Comparison of ENCODE assay signal across 19 mouse cellular contexts in genomic region chr6:79408955-79409354, GRCm38 (mm10).
DNase-seq lines count a peak whose midpoint lies in the region; ATAC-seq and TF ChIP-seq lines count a peak whose summit lies in the region.
"Had no signal": no experiment of that assay in that cellular context is flagged by ENCODE, and none has a peak within 500 bp of the region (broad histone marks: within the 10 kb centered on the region; RNA-seq: fewer than 3 reads in every experiment).

No protein-coding gene starts in this region.

- H3K9me3 ChIP-seq in lung, embryonic 14.5 days (ENCODE audit: low read depth, low read length): no peaks in the 10 kb centered on the region
- no peaks in the 10 kb centered on the region for H3K9me3 ChIP-seq in lung, postnatal 0 days (ENCODE audit: low read length)
- no peaks in the 10 kb centered on the region for H3K9me3 ChIP-seq in intestine, embryonic 16.5 days (ENCODE audit: control insufficient read depth, low read length)
- H3K9me3 ChIP-seq in embryonic facial prominence, embryonic 10.5 days: no peaks in the 10 kb centered on the region
- H3K9me3 ChIP-seq: embryonic facial prominence, embryonic 12.5 days; forebrain, embryonic 13.5 days; forebrain, embryonic 15.5 days had no signal

- TF ChIP-seq EP300 in lung, postnatal 0 days (IDR thresholded peaks at IDR 0.05): no peak

- no peak for ATAC-seq in lung, embryonic 14.5 days (ENCODE audit: insufficient read depth)
- ATAC-seq in lung, postnatal 0 days: no peak
- ATAC-seq in intestine, embryonic 16.5 days: peak; percentile 77
- ATAC-seq: forebrain, embryonic 13.5 days; forebrain, embryonic 15.5 days; forebrain, postnatal 0 days had no signal

- TF ChIP-seq CTCF in lung, embryonic 14.5 days (IDR thresholded peaks at IDR 0.05; ENCODE audit: low read depth): no peak
- TF ChIP-seq CTCF in lung, postnatal 0 days (IDR thresholded peaks at IDR 0.05): no peak

- H3K9ac ChIP-seq in lung, embryonic 14.5 days: no peak overlapping the region
- no peak overlapping the region for H3K9ac ChIP-seq in lung, postnatal 0 days (replicated peaks; ENCODE audit: low read depth)
- no peak overlapping the region for H3K9ac ChIP-seq in intestine, embryonic 16.5 days (ENCODE audit: low read depth, low read length)
- H3K9ac ChIP-seq: embryonic facial prominence, embryonic 12.5 days; forebrain, embryonic 13.5 days; forebrain, embryonic 15.5 days; forebrain, postnatal 0 days had no signal

- WGBS in lung, embryonic 14.5 days: 39% methylated on average over 3 of the region's 3 CpGs
- 48% methylated on average over 3 of the region's 3 CpGs for whole genome bisulfite sequencing in lung, postnatal 0 days
- WGBS in intestine, embryonic 16.5 days: 25% methylated on average over 3 of the region's 3 CpGs
- WGBS in embryonic facial prominence, embryonic 10.5 days: 90% methylated on average over 3 of the region's 3 CpGs

- no peaks in the 10 kb centered on the region for H3K27me3 ChIP-seq in lung, embryonic 14.5 days (ENCODE audit: insufficient read depth, low read length)
- no peaks in the 10 kb centered on the region for H3K27me3 ChIP-seq in lung, postnatal 0 days (replicated peaks; ENCODE audit: insufficient read depth, low read length)
- H3K27me3 ChIP-seq in intestine, embryonic 16.5 days (replicated peaks; ENCODE audit: control insufficient read depth, insufficient read depth, low read length): no peaks in the 10 kb centered on the region
- no peaks in the 10 kb centered on the region for H3K27me3 ChIP-seq in embryonic facial prominence, embryonic 10.5 days (replicated peaks; ENCODE audit: low read depth, poor library complexity, severe bottlenecking)
- H3K27me3 ChIP-seq: embryonic facial prominence, embryonic 12.5 days; forebrain, embryonic 13.5 days; forebrain, embryonic 15.5 days had no signal

- peak; percentile 8 for DNase-seq in lung, embryonic 14.5 days
- no peak for DNase-seq in lung, postnatal 0 days (ENCODE audit: low spot score)
- no peak for DNase-seq in spleen, postnatal 10 days (ENCODE audit: low spot score in 2 of 2)
- DNase-seq in embryonic facial prominence, embryonic 10.5 days (ENCODE audit: low spot score): no peak
- DNase-seq: adrenal gland, adult 2 months; adrenal gland, postnatal 10 days; adrenal gland, postnatal 25 days; cerebellum, adult 11 months; cerebellum, adult 18-20 months; cerebellum, adult 8-10 months; cerebellum, adult 9-11 months; cerebellum, postnatal 14 days; cerebellum, postnatal 36 days; embryo, embryonic 11 days; forebrain, postnatal 0 days had no signal

- H3K4me2 ChIP-seq in lung, embryonic 14.5 days: no peak overlapping the region
- H3K4me2 ChIP-seq in lung, postnatal 0 days (replicated peaks; ENCODE audit: low read depth, low read length): no peak overlapping the region
- no peak overlapping the region for H3K4me2 ChIP-seq in intestine, embryonic 16.5 days (ENCODE audit: low read depth, low read length)
- H3K4me2 ChIP-seq: embryonic facial prominence, embryonic 12.5 days; forebrain, embryonic 13.5 days; forebrain, embryonic 15.5 days had no signal

- no peak overlapping the region for H3K27ac ChIP-seq in lung, embryonic 14.5 days (ENCODE audit: low read depth)
- no peak overlapping the region for H3K27ac ChIP-seq in lung, postnatal 0 days (ENCODE audit: low read length)
- no peak overlapping the region for H3K27ac ChIP-seq in intestine, embryonic 16.5 days (ENCODE audit: low read length)
- no peak overlapping the region for H3K27ac ChIP-seq in embryonic facial prominence, embryonic 10.5 days (replicated peaks)
- H3K27ac ChIP-seq: embryonic facial prominence, embryonic 12.5 days; forebrain, embryonic 13.5 days; forebrain, embryonic 15.5 days had no signal

- no peaks in the 10 kb centered on the region for H3K36me3 ChIP-seq in lung, embryonic 14.5 days (ENCODE audit: insufficient read depth)
- H3K36me3 ChIP-seq in lung, postnatal 0 days (ENCODE audit: insufficient read depth, low read length): no peaks in the 10 kb centered on the region
- no peaks in the 10 kb centered on the region for H3K36me3 ChIP-seq in intestine, embryonic 16.5 days (ENCODE audit: control insufficient read depth, insufficient read depth, low read length)
- H3K36me3 ChIP-seq in embryonic facial prominence, embryonic 10.5 days (replicated peaks): no peaks in the 10 kb centered on the region
- H3K36me3 ChIP-seq: embryonic facial prominence, embryonic 12.5 days; forebrain, embryonic 15.5 days had no signal

- H3K4me1 ChIP-seq in lung, embryonic 14.5 days (ENCODE audit: insufficient read depth): no peaks in the 10 kb centered on the region
- no peaks in the 10 kb centered on the region for H3K4me1 ChIP-seq in lung, postnatal 0 days (ENCODE audit: insufficient read depth, low read depth, low read length)
- H3K4me1 ChIP-seq in intestine, embryonic 16.5 days (ENCODE audit: control insufficient read depth, insufficient read depth, low read length): no peaks in the 10 kb centered on the region
- no peaks in the 10 kb centered on the region for H3K4me1 ChIP-seq in embryonic facial prominence, embryonic 10.5 days
- H3K4me1 ChIP-seq: embryonic facial prominence, embryonic 12.5 days; forebrain, embryonic 13.5 days; forebrain, embryonic 15.5 days had no signal

- H3K4me3 ChIP-seq in lung, embryonic 14.5 days (ENCODE audit: low read depth, low read length): no peak overlapping the region
- no peak overlapping the region for H3K4me3 ChIP-seq in lung, postnatal 0 days (ENCODE audit: low read depth, low read length)
- H3K4me3 ChIP-seq in intestine, embryonic 16.5 days (ENCODE audit: low read length): no peak overlapping the region
- H3K4me3 ChIP-seq in embryonic facial prominence, embryonic 10.5 days: no peak overlapping the region
- H3K4me3 ChIP-seq: embryonic facial prominence, embryonic 12.5 days; forebrain, embryonic 13.5 days; forebrain, embryonic 15.5 days had no signal
